Mouse (Mus musculus) forebrain, embryonic 12.5 days (tissue): ENCODE results near the gene Pth2r. TPM values are rescaled to one million over a fixed set of nuclear protein-coding genes. Genes with fewer than 3 reads are reported as not detected.

Source experiments
- ATAC-seq: fragments of 200-750 bp; cut with Nextera tagmentation; 2 replicates; pipeline ENCODE4 v1.8.0; 2017; ENCODE audit warnings: moderate TSS enrichment; ENCODE audit not compliant: low FRiP score
- H3K27ac ChIP-seq: fragments of 300-500 bp; sonication (generic); 2 replicates; pipeline ENCODE4 v1.5.1; 2016; ENCODE audit warnings: mild to moderate bottlenecking
- H3K27me3 ChIP-seq: fragments of 300-500 bp; sonication (generic); 2 replicates; pipeline ENCODE4 v1.6.1; 2016; ENCODE audit warnings: mild to moderate bottlenecking
- H3K36me3 ChIP-seq: fragments of 300-500 bp; sonication (generic); replicated peaks from 2 replicates; pipeline ENCODE4 v1.6.1; 2016; ENCODE audit warnings: mild to moderate bottlenecking
- H3K4me1 ChIP-seq: fragments of 300-500 bp; sonication (generic); 2 replicates; pipeline ENCODE4 v1.6.1; 2016
- H3K4me2 ChIP-seq: fragments of 300-500 bp; sonication (generic); 2 replicates; pipeline ENCODE4 v1.6.1; 2016; ENCODE audit warnings: mild to moderate bottlenecking, moderate library complexity
- H3K4me3 ChIP-seq: fragments of 300-500 bp; sonication (generic); replicated peaks from 2 replicates; pipeline ENCODE4 v1.5.1; 2016; ENCODE audit warnings: mild to moderate bottlenecking
- H3K9ac ChIP-seq: fragments of 300-500 bp; sonication (generic); 2 replicates; pipeline ENCODE4 v1.6.1; 2016; ENCODE audit warnings: mild to moderate bottlenecking
- H3K9me3 ChIP-seq: fragments of 300-500 bp; sonication (generic); 2 replicates; pipeline ENCODE4 v1.6.1; 2016
- WGBS: fragments of 180-500 bp; shearing (Covaris S2); methylation state at CpG from one replicate; pipeline ENCODE4 v1.1.7; 2016; 5-methylcytosine and 5-hydroxymethylcytosine counted together
- polyA plus RNA-seq: library from polyadenylated mRNA; unstranded; fragments of >200 nt; fragmentation: Nextera tagmentation; extraction: Ambion mirVana; gene quantifications from 2 replicates; pipeline ENCODE4 v1.2.1, GENCODE M21; 2016

Pth2r gene
- polyA plus RNA-seq, 1 experiment from 2014 or later, result 0.40 TPM

- ATAC-seq, result no peak
- Histone ChIP-seq H3K9me3 (no peaks in the 10 kb centered on the region), H3K27ac (no peak overlapping the region), H3K4me3 (no peak overlapping the region), H3K27me3 (no peaks in the 10 kb centered on the region), H3K4me1 (no peaks in the 10 kb centered on the region; the same call in 1 of the 2 replicates), H3K4me2 (no peak overlapping the region), H3K9ac (no peak overlapping the region), H3K36me3 (no peaks in the 10 kb centered on the region)
- 82% methylated on average over 2 of the region's 2 CpGs for WGBS
Measured at GRCm38 (mm10) chr1:65337768-65338167, 55.9 kb downstream of the Pth2r start.

- Histone ChIP-seq H3K27ac (no peak overlapping the region), H3K36me3 (no peaks in the 10 kb centered on the region), H3K4me1 (no peaks in the 10 kb centered on the region; the same call in 1 of the 2 replicates), H3K4me2 (no peak overlapping the region), H3K9ac (no peak overlapping the region), H3K9me3 (no peaks in the 10 kb centered on the region), H3K4me3 (no peak overlapping the region), H3K27me3 (no peaks in the 10 kb centered on the region)
- no peak for ATAC-seq
- 68% methylated on average over 2 of the region's 2 CpGs for WGBS
Measured at GRCm38 (mm10) chr1:65340240-65340639, 58.4 kb downstream of the Pth2r start.

- no peaks in the 10 kb centered on the region for H3K27me3 ChIP-seq
- no peaks in the 10 kb centered on the region for H3K36me3 ChIP-seq
- H3K4me1 ChIP-seq, result no peaks in the 10 kb centered on the region
- no peak overlapping the region for H3K9ac ChIP-seq
- H3K4me2 ChIP-seq, result no peak overlapping the region
- H3K9me3 ChIP-seq, result no peaks in the 10 kb centered on the region
- H3K27ac ChIP-seq, result no peak overlapping the region
- ATAC-seq, result no peak
- WGBS, result 34% methylated on average over 2 of the region's 2 CpGs
- no peak overlapping the region for H3K4me3 ChIP-seq
Measured at GRCm38 (mm10) chr1:65352979-65353378, 71.1 kb downstream of the Pth2r start.

DNA sequence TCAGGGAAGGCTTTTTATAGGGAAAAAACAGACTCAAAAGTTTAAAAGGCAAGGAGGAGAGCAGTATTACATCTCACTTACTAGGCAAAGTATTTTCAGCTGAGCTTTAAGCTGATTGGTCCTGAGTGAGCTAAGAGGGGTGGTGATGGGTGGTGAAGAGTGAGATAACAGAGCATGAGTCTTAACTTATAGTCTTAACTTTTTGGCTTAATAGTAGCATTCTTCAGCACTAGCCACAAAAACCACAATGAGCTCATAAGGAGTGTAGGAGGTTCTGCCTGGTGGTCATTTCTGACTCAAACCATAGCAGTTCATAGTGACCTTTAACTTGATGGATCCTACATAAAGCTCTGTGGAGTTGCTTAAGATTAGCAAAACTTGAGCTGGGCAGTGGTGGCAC, 72.3 kb downstream of the Pth2r start:
- Histone ChIP-seq H3K4me1 (no peaks in the 10 kb centered on the region), H3K27me3 (no peaks in the 10 kb centered on the region), H3K27ac (no peak overlapping the region), H3K9ac (no peak overlapping the region), H3K36me3 (no peaks in the 10 kb centered on the region), H3K4me2 (no peak overlapping the region), H3K9me3 (no peaks in the 10 kb centered on the region), H3K4me3 (no peak overlapping the region)
- ATAC-seq, result no peak

DNA sequence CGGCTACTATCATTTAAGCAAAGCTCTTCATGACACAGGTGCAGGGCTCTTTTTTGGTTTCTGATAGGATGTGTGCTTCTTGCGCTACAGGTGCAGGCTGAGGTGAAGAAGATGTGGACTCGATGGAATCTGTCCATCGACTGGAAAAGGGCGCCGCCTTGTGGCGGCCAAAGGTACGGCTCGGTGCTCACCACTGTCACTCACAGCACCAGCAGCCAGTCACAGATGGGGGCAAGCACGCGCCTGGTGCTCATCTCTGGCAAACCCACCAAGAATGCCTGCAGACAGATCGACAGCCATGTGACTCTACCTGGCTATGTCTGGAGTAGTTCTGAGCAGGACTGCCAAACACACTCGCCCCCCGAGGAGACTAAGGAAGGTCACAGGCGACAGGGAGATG, 106.5 kb downstream of the Pth2r start:
- H3K4me2 ChIP-seq, result no peak overlapping the region
- H3K9ac ChIP-seq, result no peak overlapping the region
- H3K36me3 ChIP-seq, result no peaks in the 10 kb centered on the region
- no peaks in the 10 kb centered on the region for H3K4me1 ChIP-seq
- no peak overlapping the region for H3K27ac ChIP-seq
- no peak for ATAC-seq
- H3K9me3 ChIP-seq, result no peaks in the 10 kb centered on the region
- 40% methylated on average over 15 of the region's 15 CpGs for WGBS
- H3K27me3 ChIP-seq, result no peaks in the 10 kb centered on the region
- H3K4me3 ChIP-seq, result no peak overlapping the region

DNA sequence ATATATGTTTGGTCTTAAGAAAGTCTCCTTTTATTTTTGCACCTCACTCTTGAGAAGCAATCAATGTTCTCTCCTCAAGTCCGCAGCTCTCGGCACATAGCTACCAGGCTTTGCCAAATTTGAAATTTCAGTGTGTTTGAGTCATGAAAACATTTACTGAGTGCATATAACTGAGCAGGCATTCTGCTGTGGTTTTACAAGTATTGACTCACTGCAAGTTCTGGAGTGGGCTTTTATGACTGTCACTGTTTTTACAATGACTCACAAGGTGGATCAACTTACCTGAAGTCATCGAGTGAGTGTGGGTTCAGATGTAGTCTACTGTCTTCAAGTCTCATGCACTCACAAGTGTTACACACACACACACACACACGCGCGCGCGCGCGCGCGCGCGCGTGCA, 107.8 kb downstream of the Pth2r start:
- 97% methylated on average over 15 of the region's 15 CpGs for WGBS
- no peak overlapping the region for H3K4me3 ChIP-seq

DNA sequence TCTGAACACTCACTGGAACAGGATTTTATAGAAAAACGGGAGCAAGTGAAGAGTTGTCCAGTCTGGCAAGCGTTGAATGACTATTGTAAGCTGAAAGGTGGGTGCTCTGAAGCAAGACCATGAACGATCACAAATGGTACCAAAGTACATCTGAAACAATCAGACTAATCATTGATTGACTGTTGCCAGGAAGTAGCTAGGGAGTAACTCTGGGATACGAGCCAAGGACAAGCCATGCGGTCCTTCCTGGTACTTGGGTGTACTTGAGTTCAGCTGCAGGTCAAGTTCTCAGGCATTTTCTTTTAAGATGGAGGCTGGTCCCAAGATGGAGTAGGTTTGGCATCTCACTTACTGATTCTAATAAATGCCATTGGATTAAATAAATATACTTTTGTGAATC, 125.6 kb downstream of the Pth2r start:
- ATAC-seq, result no peak
- H3K9ac ChIP-seq, result no peak overlapping the region
- 91% methylated on average over 5 of the region's 5 CpGs for WGBS
- no peak overlapping the region for H3K4me3 ChIP-seq
- H3K36me3 ChIP-seq, result no peaks in the 10 kb centered on the region
- no peaks in the 10 kb centered on the region for H3K9me3 ChIP-seq
- H3K4me1 ChIP-seq, result no peaks in the 10 kb centered on the region
- H3K27ac ChIP-seq, result no peak overlapping the region
- no peak overlapping the region for H3K4me2 ChIP-seq
- no peaks in the 10 kb centered on the region for H3K27me3 ChIP-seq

More for the DNA sequence above, 107.8 kb downstream of the Pth2r start:
- no peaks in the 10 kb centered on the region for H3K36me3 ChIP-seq
- H3K9me3 ChIP-seq, result no peaks in the 10 kb centered on the region
- H3K9ac ChIP-seq, result no peak overlapping the region
- no peak overlapping the region for H3K27ac ChIP-seq
- no peaks in the 10 kb centered on the region for H3K27me3 ChIP-seq
- no peak overlapping the region for H3K4me2 ChIP-seq
- ATAC-seq, result no peak
- H3K4me1 ChIP-seq, result no peaks in the 10 kb centered on the region

DNA sequence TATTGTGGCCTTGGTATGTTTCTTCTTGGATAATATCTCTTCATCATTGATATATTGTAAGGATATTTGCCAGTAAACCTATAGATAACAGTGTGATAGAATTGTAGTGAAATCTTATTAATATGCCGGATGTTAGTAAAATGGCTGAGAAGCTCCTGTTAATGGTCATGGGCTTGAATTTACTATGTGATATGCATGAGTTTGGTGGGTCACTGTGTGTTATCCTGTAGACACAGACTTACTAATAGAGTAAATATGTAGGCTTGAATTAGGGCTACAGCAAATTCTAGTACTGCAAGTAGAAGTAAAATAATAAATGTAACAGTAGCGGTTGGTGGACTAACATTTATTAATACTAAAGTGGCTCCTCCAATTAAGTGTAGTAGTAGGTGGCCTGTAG, 139.1 kb downstream of the Pth2r start:
- no peaks in the 10 kb centered on the region for H3K27me3 ChIP-seq
- no peak overlapping the region for H3K4me3 ChIP-seq
- no peaks in the 10 kb centered on the region for H3K9me3 ChIP-seq
- ATAC-seq, result no peak
- H3K4me2 ChIP-seq, result no peak overlapping the region
- H3K4me1 ChIP-seq, result no peaks in the 10 kb centered on the region
- 94% methylated on average over 2 of the region's 2 CpGs for WGBS
- no peaks in the 10 kb centered on the region for H3K36me3 ChIP-seq
- no peak overlapping the region for H3K9ac ChIP-seq
- H3K27ac ChIP-seq, result no peak overlapping the region

- Histone ChIP-seq H3K4me2 (no peak overlapping the region), H3K27me3 (no peaks in the 10 kb centered on the region), H3K9me3 (no peaks in the 10 kb centered on the region), H3K27ac (no peak overlapping the region), H3K36me3 (no peaks in the 10 kb centered on the region), H3K9ac (no peak overlapping the region), H3K4me3 (no peak overlapping the region), H3K4me1 (no peaks in the 10 kb centered on the region)
- no peak for ATAC-seq
Measured at GRCm38 (mm10) chr1:65422501-65423010, 140.7 kb downstream of the Pth2r start.

Other genes starting within 250 kb of the Pth2r start
- gene Akr1cl, start 249.3 kb upstream of the Pth2r start, polyA plus RNA-seq, result 0.13 TPM in 1 of 2 replicates, not detected in the other
- not detected in 2 replicates for gene Cryge, start 230.9 kb upstream of the Pth2r start, polyA plus RNA-seq
- gene Crygd, start 218.6 kb upstream of the Pth2r start, polyA plus RNA-seq, result not detected in 2 replicates
- not detected in 2 replicates for gene Crygc, start 208.4 kb upstream of the Pth2r start, polyA plus RNA-seq
- gene Crygb, start 199.8 kb upstream of the Pth2r start, polyA plus RNA-seq, result not detected in 2 replicates
- 0.33 TPM in 1 of 2 replicates, not detected in the other for gene Cryga, start 178.7 kb upstream of the Pth2r start, polyA plus RNA-seq
- not detected in 2 replicates for gene Gm28845, start 162.5 kb upstream of the Pth2r start, polyA plus RNA-seq
- 0.28 TPM in 1 of 2 replicates, not detected in the other for gene D630023F18Rik, start 158.8 kb upstream of the Pth2r start, polyA plus RNA-seq
- gene Idh1, start 95.6 kb upstream of the Pth2r start, polyA plus RNA-seq, result 343 and 355 TPM in 2 replicates
- 18.1 and 20.6 TPM in 2 replicates for gene Pikfyve, start 95.4 kb upstream of the Pth2r start, polyA plus RNA-seq